Mouse (Mus musculus): ENCODE measurements around the gene Hist1h3f. TPM values are rescaled to one million over a fixed set of nuclear protein-coding genes. Genes with fewer than 3 reads are reported as not detected.
"Not testable (repeated sequence)": the region's sequence is repeated elsewhere in the genome, so short reads cannot be mapped to it uniquely, and the experiment has no call there.

Hist1h3f gene
- polyA plus RNA-seq, 1 experiment from 2014 or later: 1.1 TPM

DNA sequence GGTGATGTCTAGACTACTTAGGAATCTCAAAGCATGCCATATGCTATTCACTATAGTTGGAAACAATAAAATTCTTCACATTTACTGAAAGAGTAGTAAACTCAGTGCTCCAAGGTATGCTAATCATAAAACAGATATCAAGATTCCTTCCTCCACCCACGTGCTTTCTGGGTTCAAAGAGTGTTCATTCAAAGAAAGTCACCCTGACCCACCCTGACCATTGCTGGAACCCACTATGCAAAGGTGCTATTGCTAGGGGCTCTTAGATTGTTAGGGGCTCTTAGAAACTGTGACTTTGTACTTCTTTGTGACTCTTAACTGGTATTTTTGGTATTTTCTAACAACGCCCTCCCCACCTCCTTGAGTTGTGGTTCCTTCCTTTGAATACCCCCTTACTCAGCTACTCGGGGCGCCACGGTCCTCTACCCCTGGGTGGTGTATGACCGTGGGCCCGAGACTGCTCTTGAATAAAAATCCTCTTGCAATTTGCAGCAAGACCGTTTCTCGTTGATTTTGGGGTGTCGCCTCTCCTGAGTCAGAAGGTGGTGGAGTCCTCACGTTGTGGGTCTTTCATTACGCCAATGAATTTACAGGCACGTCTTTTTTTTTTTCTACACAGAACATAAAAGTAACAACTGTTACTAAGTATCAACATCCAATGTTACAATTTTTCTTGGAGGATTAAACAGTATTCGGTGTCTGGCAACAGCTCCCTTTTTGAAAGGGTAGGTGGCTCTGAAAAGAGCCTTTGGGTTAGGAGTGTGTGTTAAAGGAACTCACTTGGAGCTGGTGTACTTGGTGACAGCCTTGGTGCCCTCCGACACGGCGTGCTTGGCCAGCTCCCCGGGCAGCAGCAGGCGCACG is 29.4 kb downstream of the Hist1h3f start:
- peak overlapping the region; percentile 43 for H3K4me3 ChIP-seq
- peak overlapping the region; percentile 53 for H3K4me2 ChIP-seq
- H3K4me1 ChIP-seq: peaks cover 30% of the 10 kb centered on the region
- H3K27me3 ChIP-seq; ATAC-seq (ENCODE audit: insufficient number of reproducible peaks, low FRiP score, low TSS enrichment, low read depth); H3K9me3 ChIP-seq; H3K36me3 ChIP-seq: not testable (repeated sequence)
- H3K9ac ChIP-seq: peak overlapping the region; percentile 40
- 6% methylated on average over 20 of the region's 20 CpGs for WGBS
- peak overlapping the region; percentile 94 for H3K27ac ChIP-seq

- H3K4me1 ChIP-seq: peaks cover 30% of the 10 kb centered on the region
- H3K27me3 ChIP-seq, H3K9me3 ChIP-seq, H3K36me3 ChIP-seq: not testable (repeated sequence)
- peak within 1 kb of the TSS; percentile 94 for H3K27ac ChIP-seq
- peak within 1 kb of the TSS; percentile 57 for H3K4me2 ChIP-seq
- under 1% methylated on average over 39 of the region's 42 CpGs for WGBS
- peak within 1 kb of the TSS; percentile 43 for H3K4me3 ChIP-seq
- peak; percentile 87 for ATAC-seq (ENCODE audit: insufficient number of reproducible peaks, low FRiP score, low TSS enrichment, low read depth)
- peak within 1 kb of the TSS; percentile 40 for H3K9ac ChIP-seq
Measured at GRCm38 (mm10) chr13:23573898-23574524, 30.2 kb downstream of the Hist1h3f start, which contains the start of the genes Hist1h2bf and Hist1h2ad. Gene Hist1h2bf (minus strand): TSS chr13:23574196. Gene Hist1h2ad (plus strand): TSS chr13:23574381.

GRCm38 (mm10) chr13:23574546-23575170 is 30.8 kb downstream of the Hist1h3f start:
- WGBS: 1% methylated on average over 14 of the region's 39 CpGs
- peak overlapping the region; percentile 43 for H3K4me3 ChIP-seq
- not testable (repeated sequence) for H3K9me3 ChIP-seq; H3K9ac ChIP-seq; H3K36me3 ChIP-seq; ATAC-seq (ENCODE audit: insufficient number of reproducible peaks, low FRiP score, low TSS enrichment, low read depth); H3K27me3 ChIP-seq
- peak overlapping the region; percentile 94 for H3K27ac ChIP-seq
- peak overlapping the region; percentile 57 for H3K4me2 ChIP-seq
- peaks cover 30% of the 10 kb centered on the region for H3K4me1 ChIP-seq

DNA sequence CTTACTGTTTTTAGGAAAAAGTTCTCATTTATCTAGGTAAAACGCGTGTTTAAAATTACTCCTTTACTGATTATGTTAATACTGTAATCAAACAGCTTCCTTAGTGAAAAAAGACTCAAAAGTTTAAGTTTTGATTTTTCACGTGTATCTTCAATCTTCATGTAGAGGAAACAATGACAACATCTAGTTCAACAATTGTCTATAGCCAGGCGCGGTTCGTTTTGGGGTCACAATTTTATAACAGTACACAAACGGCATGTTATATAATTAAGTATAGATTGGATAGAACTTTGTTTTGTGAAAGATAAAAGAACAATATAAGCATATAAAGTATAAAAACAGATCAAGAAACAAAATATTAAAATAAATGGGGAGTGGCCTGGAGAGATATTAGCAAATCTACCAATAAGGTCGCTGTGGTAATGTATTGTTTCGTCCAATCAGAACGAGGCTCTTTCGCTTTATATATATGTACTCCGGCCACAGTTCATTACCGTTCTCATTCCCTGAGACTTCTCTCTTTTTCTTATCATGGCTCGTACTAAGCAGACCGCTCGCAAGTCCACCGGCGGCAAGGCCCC is 31.5 kb downstream of the Hist1h3f start, which contains the start of gene Hist1h3d:
Gene Hist1h3d (plus strand): TSS at position 493 of the 581 bp plus-strand sequence.
- Histone ChIP-seq H3K9ac (peak within 1 kb of the TSS; percentile 50), H3K4me2 (peak within 1 kb of the TSS; percentile 57), H3K27me3 (no peaks in the 10 kb centered on the region), H3K4me3 (peak within 1 kb of the TSS; percentile 43), H3K9me3 (no peaks in the 10 kb centered on the region), H3K4me1 (peaks cover 25% of the 10 kb centered on the region), H3K27ac (peak within 1 kb of the TSS; percentile 86), H3K36me3 (no peaks in the 10 kb centered on the region)
- peak; percentile 62; the same call in 1 of the 2 replicates for ATAC-seq (ENCODE audit: insufficient number of reproducible peaks, low FRiP score, low TSS enrichment, low read depth)
- WGBS: under 1% methylated on average over 18 of the region's 18 CpGs

DNA sequence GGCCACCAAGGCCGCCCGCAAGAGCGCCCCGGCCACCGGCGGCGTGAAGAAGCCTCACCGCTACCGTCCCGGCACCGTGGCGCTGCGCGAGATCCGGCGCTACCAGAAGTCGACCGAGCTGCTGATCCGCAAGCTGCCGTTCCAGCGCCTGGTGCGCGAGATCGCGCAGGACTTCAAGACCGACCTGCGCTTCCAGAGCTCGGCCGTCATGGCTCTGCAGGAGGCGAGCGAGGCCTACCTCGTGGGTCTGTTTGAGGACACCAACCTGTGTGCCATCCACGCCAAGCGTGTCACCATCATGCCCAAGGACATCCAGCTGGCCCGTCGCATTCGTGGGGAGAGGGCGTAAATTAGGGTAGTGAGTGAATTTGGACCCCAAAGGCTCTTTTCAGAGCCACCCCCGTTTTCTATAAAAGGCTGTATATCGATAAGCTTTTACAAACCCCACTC is 32.0 kb downstream of the Hist1h3f start:
- peak overlapping the region; percentile 40 for H3K4me3 ChIP-seq
- H3K4me2 ChIP-seq: peak overlapping the region; percentile 57
- ATAC-seq (ENCODE audit: insufficient number of reproducible peaks, low FRiP score, low TSS enrichment, low read depth); H3K36me3 ChIP-seq; H3K9me3 ChIP-seq; H3K27me3 ChIP-seq: not testable (repeated sequence)
- H3K4me1 ChIP-seq: peaks cover 25% of the 10 kb centered on the region
- peak overlapping the region; percentile 79 for H3K27ac ChIP-seq
- H3K9ac ChIP-seq: peak overlapping the region; percentile 50
- WGBS: under 1% methylated on average over 19 of the region's 40 CpGs

GRCm38 (mm10) chr13:23576351-23576881 is 32.6 kb downstream of the Hist1h3f start:
- H3K9me3 ChIP-seq: no peaks in the 10 kb centered on the region
- H3K4me3 ChIP-seq: peak overlapping the region; percentile 40
- no peaks in the 10 kb centered on the region for H3K36me3 ChIP-seq
- 7% methylated on average over 7 of the region's 7 CpGs for WGBS
- peaks cover 25% of the 10 kb centered on the region for H3K4me1 ChIP-seq
- peak overlapping the region; percentile 50 for H3K9ac ChIP-seq
- no peak for ATAC-seq (ENCODE audit: insufficient number of reproducible peaks, low FRiP score, low TSS enrichment, low read depth)
- no peaks in the 10 kb centered on the region for H3K27me3 ChIP-seq
- H3K27ac ChIP-seq: peak overlapping the region; percentile 78
- peak overlapping the region; percentile 57 for H3K4me2 ChIP-seq

DNA sequence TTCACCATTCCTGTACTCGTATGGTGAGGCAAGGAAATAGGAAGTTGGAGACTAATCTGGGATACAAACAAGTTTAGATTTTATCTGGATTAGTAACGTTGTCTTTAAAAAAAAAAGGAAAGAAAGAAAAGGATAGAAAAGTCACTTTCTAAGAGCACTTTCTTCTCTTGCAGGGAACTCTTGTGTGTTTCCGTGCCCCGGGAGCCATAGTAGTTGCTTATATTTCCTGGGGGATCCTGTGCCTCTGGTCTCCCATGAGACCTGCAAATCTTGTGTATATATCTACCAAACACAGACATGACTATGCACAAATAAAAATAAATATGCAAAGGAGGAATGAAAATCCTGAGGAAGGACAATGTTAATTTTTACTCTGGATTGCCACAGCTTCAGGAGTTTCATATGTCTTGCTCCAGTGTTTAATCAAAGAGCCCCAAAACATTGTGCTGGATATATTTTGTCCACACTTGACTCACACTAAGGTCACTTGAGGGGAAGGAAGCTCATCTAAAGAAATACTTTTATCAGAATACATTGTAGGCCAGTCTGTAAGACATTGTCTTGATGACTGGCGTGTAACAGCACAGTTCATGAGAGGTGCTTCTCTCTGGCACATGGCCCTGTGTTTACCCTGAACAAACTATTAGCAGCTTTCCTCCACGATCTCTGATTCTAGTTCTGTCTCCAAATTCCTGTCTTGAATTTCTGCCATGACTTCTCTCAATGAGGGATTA is 33.2 kb downstream of the Hist1h3f start:
- H3K9me3 ChIP-seq: no peaks in the 10 kb centered on the region
- H3K9ac ChIP-seq: no peak overlapping the region
- 41% methylated on average over 6 of the region's 6 CpGs for WGBS
- H3K27ac ChIP-seq: peak overlapping the region; percentile 78
- H3K27me3 ChIP-seq: no peaks in the 10 kb centered on the region
- no peak for ATAC-seq (ENCODE audit: insufficient number of reproducible peaks, low FRiP score, low TSS enrichment, low read depth)
- H3K4me1 ChIP-seq: peaks cover 25% of the 10 kb centered on the region
- peak overlapping the region; percentile 40 for H3K4me3 ChIP-seq
- no peaks in the 10 kb centered on the region for H3K36me3 ChIP-seq
- H3K4me2 ChIP-seq: peak overlapping the region; percentile 57

DNA sequence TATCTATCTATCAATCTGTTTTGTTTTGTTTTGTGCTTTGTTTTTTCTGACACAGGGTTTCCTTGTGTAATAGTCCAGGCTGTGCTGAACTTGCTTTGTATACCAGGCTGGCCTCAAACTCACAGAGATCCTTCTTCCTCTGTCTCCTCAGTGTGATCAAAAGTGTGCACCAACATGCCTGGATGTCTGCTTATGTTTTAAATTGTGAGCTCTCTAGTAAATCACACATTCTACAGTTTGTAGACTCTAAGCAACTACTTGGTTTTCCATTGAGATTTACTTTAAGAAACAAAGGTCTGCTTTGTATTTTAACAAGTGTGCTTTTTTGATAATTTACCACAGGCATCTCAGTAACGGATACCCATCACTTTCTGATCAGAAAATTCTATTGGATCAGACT is 34.0 kb downstream of the Hist1h3f start:
- H3K27ac ChIP-seq: no peak overlapping the region
- WGBS: 92% methylated on average over 1 of the region's 1 CpGs

GRCm38 (mm10) chr13:23581408-23582218 is 37.8 kb downstream of the Hist1h3f start, which contains the start of gene Hist1h4d:
Gene Hist1h4d (plus strand): TSS chr13:23581598.
- under 1% methylated on average over 43 of the region's 43 CpGs for WGBS
- Histone ChIP-seq H3K36me3 (no peaks in the 10 kb centered on the region), H3K4me1 (peaks cover 26% of the 10 kb centered on the region), H3K27me3 (no peaks in the 10 kb centered on the region), H3K4me2 (peak within 1 kb of the TSS; percentile 66), H3K9me3 (no peaks in the 10 kb centered on the region), H3K9ac (peak within 1 kb of the TSS; percentile 37), H3K4me3 (peak within 1 kb of the TSS; percentile 49), H3K27ac (peak within 1 kb of the TSS; percentile 81)
- ATAC-seq (ENCODE audit: insufficient number of reproducible peaks, low FRiP score, low TSS enrichment, low read depth): peak; percentile 88

More for the DNA sequence above, 34.0 kb downstream of the Hist1h3f start:
- Histone ChIP-seq H3K4me1 (peaks cover 26% of the 10 kb centered on the region), H3K4me2 (no peak overlapping the region), H3K36me3 (no peaks in the 10 kb centered on the region), H3K9ac (no peak overlapping the region), H3K9me3 (no peaks in the 10 kb centered on the region), H3K4me3 (no peak overlapping the region), H3K27me3 (no peaks in the 10 kb centered on the region)
- ATAC-seq (ENCODE audit: insufficient number of reproducible peaks, low FRiP score, low TSS enrichment, low read depth): no peak
